Mouse (Mus musculus): ENCODE measurements around the gene U2surp. TPM values are rescaled to one million over a fixed set of nuclear protein-coding genes. Genes with fewer than 3 reads are reported as not detected.

U2surp gene
- 100 to 1,000 TPM; 129 to 144 TPM for polyA plus RNA-seq (2017; shearing (Covaris generic))

GRCm38 (mm10) chr9:95511472-95512330 lies at the start of gene U2surp:
TSS of gene U2surp (minus strand) at chr9:95511996.

GRCm38 (mm10) chr9:95559059-95559935 lies 47.5 kb upstream of the U2surp start, which contains the start of gene Paqr9:
TSS of gene Paqr9 (plus strand) at chr9:95559657.

Other genes starting within 250 kb of the U2surp start
- 10 to 100 TPM in 1 of 2 experiments, 1 to 10 TPM in 1; 8.8 to 20.7 TPM for gene Chst2, start 105.3 kb downstream of the U2surp start, polyA plus RNA-seq (2017; shearing (Covaris generic))
- under 1 TPM; 0.05 to 0.69 TPM for gene Paqr9, start 47.7 kb upstream of the U2surp start, polyA plus RNA-seq (2017; shearing (Covaris generic))
- 1 to 10 TPM in 1 of 2 experiments, under 1 TPM in 1; 0.08 to 1.2 TPM for gene Pcolce2, start 125.6 kb upstream of the U2surp start, polyA plus RNA-seq (2017; shearing (Covaris generic))
- 1 to 10 TPM in 1 of 2 experiments, under 1 TPM in 1; 0.99 to 2.4 TPM for gene Trpc1, start 238.4 kb upstream of the U2surp start, polyA plus RNA-seq (2017; shearing (Covaris generic))